Mouse (Mus musculus) CH12.LX (cell line): ENCODE data around the gene Pramel6.

Experiments
- CHD1 ChIP-seq: IDR thresholded peaks from 2 replicates; pipeline ENCODE4 v1.6.1; 2012; ENCODE audit warnings: low read depth, low read length, improper control_type of control experiment, inconsistent platforms
- CTCF ChIP-seq, 2 experiments: IDR thresholded peaks in 1 of 2; conservative IDR thresholded peaks in 1 of 2; 2 replicates each; pipeline ENCODE4 v1.5.1; 2011 to 2012; ENCODE audit warnings: low read depth in 2 of 2, low read length in 2 of 2, improper control_type of control experiment in 1 of 2, inconsistent platforms in 1 of 2, mild to moderate bottlenecking in 1 of 2, moderate library complexity in 1 of 2
- ETS1 ChIP-seq: conservative IDR thresholded peaks from 2 replicates; pipeline ENCODE4 v1.6.1; 2012; ENCODE audit warnings: low read depth, mild to moderate bottlenecking, inconsistent platforms, low read length, improper control_type of control experiment, moderate library complexity
- JUND ChIP-seq: conservative IDR thresholded peaks from 2 replicates; pipeline ENCODE4 v1.6.1; 2011; ENCODE audit warnings: low read depth, low read length, improper control_type of control experiment
- MAFK ChIP-seq: IDR thresholded peaks from 2 replicates; pipeline ENCODE4 v1.6.1; 2011; ENCODE audit warnings: low read length, improper control_type of control experiment; ENCODE audit not compliant: insufficient replicate concordance
- POLR2A ChIP-seq: IDR thresholded peaks from 2 replicates; pipeline ENCODE4 v1.6.1; 2011; ENCODE audit warnings: low read depth, mild to moderate bottlenecking, improper control_type of control experiment, low read length
- POLR2AphosphoS2 ChIP-seq: IDR thresholded peaks from 2 replicates; pipeline ENCODE4 v1.6.1; 2011; ENCODE audit warnings: low read depth, low read length, improper control_type of control experiment
- RAD21 ChIP-seq: IDR thresholded peaks from 2 replicates; pipeline ENCODE4 v1.6.1; 2011; ENCODE audit warnings: low read depth, mild to moderate bottlenecking, low read length, improper control_type of control experiment, moderate library complexity
- TBP ChIP-seq: conservative IDR thresholded peaks from 2 replicates; pipeline ENCODE4 v1.6.1; 2011; ENCODE audit warnings: low read depth, low read length, improper control_type of control experiment
- TCF12 ChIP-seq: IDR thresholded peaks from 2 replicates; pipeline ENCODE4 v1.6.1; 2014; ENCODE audit warnings: low read depth, mild to moderate bottlenecking, inconsistent platforms, low read length, improper control_type of control experiment
- USF1 ChIP-seq: IDR thresholded peaks from 2 replicates; pipeline ENCODE4 v1.6.1; 2014; ENCODE audit warnings: low read depth, mild to moderate bottlenecking, inconsistent platforms, low read length, improper control_type of control experiment
- ZMIZ1 ChIP-seq: IDR thresholded peaks from 2 replicates; pipeline ENCODE4 v1.6.1; 2012; ENCODE audit warnings: low read depth, mild to moderate bottlenecking, inconsistent platforms, low read length, improper control_type of control experiment

GRCm38 (mm10) chr2:87515046-87515445, 8.7 kb downstream of the Pramel6 start:
- no peak for TF ChIP-seq TBP
- TF ChIP-seq POLR2A = no peak
- TF ChIP-seq MAFK = no peak
- no peak for TF ChIP-seq USF1
- no peak for TF ChIP-seq POLR2AphosphoS2
- no peak for TF ChIP-seq JUND
- no peak for TF ChIP-seq ZMIZ1
- TF ChIP-seq CTCF (conservative IDR thresholded peaks at IDR 0.05 in 1 of 2, IDR thresholded peaks at IDR 0.05 in 1 of 2; ENCODE audit: low read depth in 2 of 2, low read length in 2 of 2) = no peak
- no peak for TF ChIP-seq CHD1
- no peak for TF ChIP-seq RAD21
- no peak for TF ChIP-seq ETS1
- no peak for TF ChIP-seq TCF12
